Comparison of ENCODE assay signal across 12 mouse cellular contexts in genomic region chr7:123218620-123219019, GRCm38 (mm10). TPM values are rescaled to one million over a fixed set of nuclear protein-coding genes. Genes with fewer than 3 reads are reported as not detected.
DNase-seq lines count a peak whose midpoint lies in the region; ATAC-seq and TF ChIP-seq lines count a peak whose summit lies in the region.
"Had no signal": no experiment of that assay in that cellular context is flagged by ENCODE, and none has a peak within 500 bp of the region (broad histone marks: within the 10 kb centered on the region; RNA-seq: fewer than 3 reads in every experiment).

No protein-coding gene starts in this region.

- DNase-seq in forebrain, embryonic 11.5 days (ENCODE audit: low spot score), result peak; percentile 51
- no peak for DNase-seq in ES-E14 (ENCODE audit: low read depth, low spot score)
- no peak for DNase-seq in hindbrain, embryonic 14.5 days (ENCODE audit: low spot score)
- DNase-seq in midbrain, embryonic 10.5 days (ENCODE audit: low spot score), result peak; percentile 53
- no peak for DNase-seq in urinary bladder, postnatal 14 days (ENCODE audit: low spot score)
- no peak for DNase-seq in ovary, postnatal 36 days (ENCODE audit: low spot score)
- DNase-seq: adrenal gland, postnatal 14 days had no signal

- H3K27ac ChIP-seq in forebrain, embryonic 11.5 days (ENCODE audit: low read depth, low read length), result 0 out of 2 replicates have a peak overlapping the region, but pooled peaks have one; percentile 4
- no peak overlapping the region for H3K27ac ChIP-seq in forebrain, embryonic 13.5 days
- H3K27ac ChIP-seq in ES-E14 (ENCODE audit: insufficient read depth, low read depth, low read length, poor library complexity, severe bottlenecking), result peak overlapping the region; percentile 10; the same call in 1 of the 2 replicates
- no peak overlapping the region for H3K27ac ChIP-seq in hindbrain, embryonic 14.5 days
- peak overlapping the region; percentile 78 for H3K27ac ChIP-seq in midbrain, embryonic 10.5 days (replicated peaks)
- H3K27ac ChIP-seq in intestine, embryonic 16.5 days (ENCODE audit: low read length), result no peak overlapping the region
- H3K27ac ChIP-seq: embryonic facial prominence, embryonic 13.5 days; liver, embryonic 14.5 days had no signal

- WGBS in forebrain, embryonic 11.5 days, result 20% methylated on average over 6 of the region's 6 CpGs
- 21% methylated on average over 6 of the region's 6 CpGs for WGBS in forebrain, embryonic 13.5 days
- WGBS in hindbrain, embryonic 14.5 days, result 20% methylated on average over 6 of the region's 6 CpGs
- 29% methylated on average over 6 of the region's 6 CpGs for WGBS in midbrain, embryonic 10.5 days
- WGBS in intestine, embryonic 16.5 days, result 51% methylated on average over 6 of the region's 6 CpGs

- no peaks in the 10 kb centered on the region for H3K27me3 ChIP-seq in forebrain, embryonic 11.5 days (ENCODE audit: control insufficient read depth, insufficient read depth, low read length)
- H3K27me3 ChIP-seq in forebrain, embryonic 13.5 days, result no peaks in the 10 kb centered on the region
- H3K27me3 ChIP-seq in hindbrain, embryonic 14.5 days (ENCODE audit: control insufficient read depth, insufficient read depth, low read length), result no peaks in the 10 kb centered on the region
- H3K27me3 ChIP-seq in midbrain, embryonic 10.5 days (ENCODE audit: low read depth, poor library complexity, severe bottlenecking), result no peaks in the 10 kb centered on the region
- no peaks in the 10 kb centered on the region for H3K27me3 ChIP-seq in intestine, embryonic 16.5 days (replicated peaks; ENCODE audit: control insufficient read depth, insufficient read depth, low read length)
- H3K27me3 ChIP-seq: embryonic facial prominence, embryonic 13.5 days had no signal

- 0 out of 2 replicates have a peak, but pooled peaks have one; percentile 24 for ATAC-seq in forebrain, embryonic 11.5 days (replicated peaks; ENCODE audit: low FRiP score)
- ATAC-seq in forebrain, embryonic 13.5 days, result no peak
- ATAC-seq in hindbrain, embryonic 14.5 days (ENCODE audit: low FRiP score), result peak; percentile 65; the same call in 1 of the 2 replicates
- ATAC-seq in intestine, embryonic 16.5 days, result no peak

- no peak overlapping the region for H3K4me3 ChIP-seq in forebrain, embryonic 11.5 days (ENCODE audit: low read depth, low read length)
- H3K4me3 ChIP-seq in forebrain, embryonic 13.5 days, result no peak overlapping the region
- no peak overlapping the region for H3K4me3 ChIP-seq in ES-E14 (ENCODE audit: insufficient read depth in 1 of 2, low read depth in 1 of 2, low read length in 2 of 2, poor library complexity in 1 of 2, severe bottlenecking in 1 of 2)
- no peak overlapping the region for H3K4me3 ChIP-seq in hindbrain, embryonic 14.5 days (replicated peaks; ENCODE audit: low read length)
- no peak overlapping the region for H3K4me3 ChIP-seq in midbrain, embryonic 10.5 days
- no peak overlapping the region for H3K4me3 ChIP-seq in intestine, embryonic 16.5 days (ENCODE audit: low read length)
- H3K4me3 ChIP-seq: embryonic facial prominence, embryonic 13.5 days had no signal

- no peaks in the 10 kb centered on the region for H3K36me3 ChIP-seq in forebrain, embryonic 11.5 days (ENCODE audit: control insufficient read depth, insufficient read depth, low read length)
- no peaks in the 10 kb centered on the region for H3K36me3 ChIP-seq in forebrain, embryonic 13.5 days (ENCODE audit: poor library complexity, severe bottlenecking)
- H3K36me3 ChIP-seq in ES-E14 (ENCODE audit: control insufficient read depth, insufficient read depth, low read length, poor library complexity, severe bottlenecking), result no peaks in the 10 kb centered on the region
- no peaks in the 10 kb centered on the region for H3K36me3 ChIP-seq in hindbrain, embryonic 14.5 days (replicated peaks; ENCODE audit: control insufficient read depth, insufficient read depth)
- H3K36me3 ChIP-seq in midbrain, embryonic 10.5 days, result no peaks in the 10 kb centered on the region
- H3K36me3 ChIP-seq in intestine, embryonic 16.5 days (ENCODE audit: control insufficient read depth, insufficient read depth, low read length), result no peaks in the 10 kb centered on the region
- H3K36me3 ChIP-seq: embryonic facial prominence, embryonic 13.5 days had no signal

- H3K9ac ChIP-seq in forebrain, embryonic 11.5 days (ENCODE audit: low read length), result no peak overlapping the region
- H3K9ac ChIP-seq in forebrain, embryonic 13.5 days, result no peak overlapping the region
- peak overlapping the region; percentile 30; the same call in 1 of the 2 replicates for H3K9ac ChIP-seq in ES-E14 (ENCODE audit: insufficient read depth, low read depth, low read length, poor library complexity, severe bottlenecking)
- no peak overlapping the region for H3K9ac ChIP-seq in hindbrain, embryonic 14.5 days
- no peak overlapping the region for H3K9ac ChIP-seq in intestine, embryonic 16.5 days (ENCODE audit: low read depth, low read length)
- H3K9ac ChIP-seq: embryonic facial prominence, embryonic 13.5 days; liver, embryonic 14.5 days had no signal

- no peak overlapping the region for H3K4me2 ChIP-seq in forebrain, embryonic 11.5 days (ENCODE audit: low read depth, low read length, severe bottlenecking)
- no peak overlapping the region for H3K4me2 ChIP-seq in forebrain, embryonic 13.5 days
- H3K4me2 ChIP-seq in hindbrain, embryonic 14.5 days (replicated peaks), result no peak overlapping the region
- no peak overlapping the region for H3K4me2 ChIP-seq in intestine, embryonic 16.5 days (ENCODE audit: low read depth, low read length)
- H3K4me2 ChIP-seq: embryonic facial prominence, embryonic 13.5 days; heart, embryonic 11.5 days had no signal

- no peaks in the 10 kb centered on the region for H3K9me3 ChIP-seq in forebrain, embryonic 11.5 days (ENCODE audit: control insufficient read depth, low read length)
- H3K9me3 ChIP-seq in forebrain, embryonic 13.5 days (replicated peaks), result no peaks in the 10 kb centered on the region
- no peaks in the 10 kb centered on the region for H3K9me3 ChIP-seq in ES-E14 (ENCODE audit: control insufficient read depth, insufficient read depth, low read depth, low read length)
- no peaks in the 10 kb centered on the region for H3K9me3 ChIP-seq in hindbrain, embryonic 14.5 days (ENCODE audit: control insufficient read depth, low read length)
- no peaks in the 10 kb centered on the region for H3K9me3 ChIP-seq in midbrain, embryonic 10.5 days (replicated peaks)
- H3K9me3 ChIP-seq in intestine, embryonic 16.5 days (ENCODE audit: control insufficient read depth, low read length), result no peaks in the 10 kb centered on the region
- H3K9me3 ChIP-seq: embryonic facial prominence, embryonic 13.5 days had no signal

- H3K4me1 ChIP-seq in forebrain, embryonic 11.5 days (replicated peaks; ENCODE audit: control insufficient read depth, insufficient read depth, low read length), result 0 out of 2 replicates have a peak, but pooled peaks cover 6% of the 10 kb centered on the region
- H3K4me1 ChIP-seq in forebrain, embryonic 13.5 days, result peaks cover 13% of the 10 kb centered on the region; the same call in 1 of the 2 replicates
- peaks cover 12 to 36% of the 10 kb centered on the region in 2 experiments for H3K4me1 ChIP-seq in ES-E14 (ENCODE audit: control insufficient read depth in 2 of 2, insufficient read depth in 2 of 2, low read length in 2 of 2, poor library complexity in 1 of 2)
- H3K4me1 ChIP-seq in hindbrain, embryonic 14.5 days (replicated peaks; ENCODE audit: control insufficient read depth, insufficient read depth, low read length), result no peaks in the 10 kb centered on the region
- H3K4me1 ChIP-seq in midbrain, embryonic 10.5 days, result peaks cover 41% of the 10 kb centered on the region
- peaks cover 29% of the 10 kb centered on the region for H3K4me1 ChIP-seq in intestine, embryonic 16.5 days (ENCODE audit: control insufficient read depth, insufficient read depth, low read length)

- in situ Hi-C loops in ES-E14 (cut with MboI; ENCODE audit: low sequenced_read_pairs in 2 of 2, unreplicated experiment in 2 of 2), result loop anchor here in 1 of 2 experiments (25.0 kb wide), 1 partner anchor 244 kb away; the partner anchor contains the start of gene Aqp8

TF ChIP-seq in ES-E14, 5 proteins besides CTCF, POLR2A, EP300 and RAD21:
- TF ChIP-seq MAFK (IDR thresholded peaks at IDR 0.05; ENCODE audit: insufficient read depth, low read depth, low read length) (no peak), ZC3H11A (IDR thresholded peaks at IDR 0.05; ENCODE audit: borderline replicate concordance, low read depth, low read length) (no peak), ZNF384 (IDR thresholded peaks at IDR 0.05; ENCODE audit: low read depth, low read length) (no peak), CHD2 (IDR thresholded peaks at IDR 0.05; ENCODE audit: low read depth, low read length) (no peak), HCFC1 (IDR thresholded peaks at IDR 0.05; ENCODE audit: borderline replicate concordance, insufficient read depth, low read length) (no peak)

RNA-seq across cellular contexts. Expression of gene Slc5a11, which starts 4.0 kb away (rescaled TPM):
- polyA plus RNA-seq in forebrain, embryonic 11.5 days (2014; fragmentation: Nextera tagmentation; extraction: Ambion mirVana), result not detected in 2 replicates
- not detected in 2 replicates for polyA plus RNA-seq in forebrain, embryonic 13.5 days (2015; fragmentation: Nextera tagmentation; extraction: Ambion mirVana)
- total RNA-seq in ES-E14 (2012; rRNA removed), result 22.0 and 32.2 TPM in 2 replicates
- not detected in 2 replicates for polyA plus RNA-seq in hindbrain, embryonic 14.5 days (2014; fragmentation: Nextera tagmentation; extraction: Ambion mirVana)
- 0.26 and 0.27 TPM in 2 replicates for polyA plus RNA-seq in midbrain, embryonic 10.5 days (2016; fragmentation: Nextera tagmentation; extraction: Ambion mirVana)
- 25.3 and 39.3 TPM in 2 replicates for polyA plus RNA-seq in intestine, embryonic 16.5 days (2015; fragmentation: Nextera tagmentation; extraction: Ambion mirVana)
- total RNA-seq: adrenal gland, postnatal 14 days had no signal
- polyA plus RNA-seq: embryonic facial prominence, embryonic 13.5 days; heart, embryonic 11.5 days had no signal

Comparison
In these comparisons a context has a peak if more than half of its experiments do, and no peak if none do; other contexts are left out.
1. ATAC-seq: peak in forebrain, embryonic 11.5 days (single experiment) and hindbrain, embryonic 14.5 days (single experiment); none in forebrain, embryonic 13.5 days (single experiment) and intestine, embryonic 16.5 days (single experiment).
2. H3K27ac ChIP-seq: peak in forebrain, embryonic 11.5 days (single experiment), ES-E14 (single experiment) and midbrain, embryonic 10.5 days (single experiment); none in forebrain, embryonic 13.5 days (single experiment), hindbrain, embryonic 14.5 days (single experiment) and intestine, embryonic 16.5 days (single experiment).
3. DNase-seq: peak in forebrain, embryonic 11.5 days (single experiment) and midbrain, embryonic 10.5 days (single experiment); none in ES-E14 (single experiment), hindbrain, embryonic 14.5 days (single experiment), urinary bladder, postnatal 14 days (single experiment) and ovary, postnatal 36 days (single experiment).
4. RNA of gene Slc5a11, which starts 4.0 kb away (polyA plus RNA-seq): 25.3 to 39.3 TPM in intestine, embryonic 16.5 days; 0.26 to 0.27 TPM in midbrain, embryonic 10.5 days, not detected in forebrain, embryonic 13.5 days, not detected in hindbrain, embryonic 14.5 days and not detected in forebrain, embryonic 11.5 days; every median in the first group is over 10 times any median in the second.